Mouse (Mus musculus) kidney, adult 2 months (tissue): ENCODE measurements around the gene Cited4.

Source experiments
- CTCF ChIP-seq: fragments of 200-500 bp; conservative IDR thresholded peaks from 2 replicates; pipeline ENCODE4 v1.5.1; 2011; ENCODE audit warnings: low read depth, mild to moderate bottlenecking, control low read depth, low read length, moderate library complexity, mixed read lengths; ENCODE audit not compliant: insufficient read depth, insufficient read length
- POLR2A ChIP-seq: fragments of 200-500 bp; IDR thresholded peaks from one replicate; pipeline ENCODE4 v1.6.1; 2011; ENCODE audit warnings: low read depth, low read length, control low read depth

GRCm38 (mm10) chr4:120635351-120635750 lies 31.0 kb upstream of the Cited4 start:
- TF ChIP-seq CTCF: no peak
- TF ChIP-seq POLR2A: no peak
